Mouse (Mus musculus) testis, postnatal 10 days (tissue): ENCODE results near the gene Apoa4.
A peak's percentile ranks its signal among the peaks of the same experiment; 100 is the strongest.

Experiments
- DNase-seq: peaks from one replicate; pipeline ENCODE4 v3.0.0; 2021; ENCODE audit warnings: low spot score

Apoa4 gene

DNA sequence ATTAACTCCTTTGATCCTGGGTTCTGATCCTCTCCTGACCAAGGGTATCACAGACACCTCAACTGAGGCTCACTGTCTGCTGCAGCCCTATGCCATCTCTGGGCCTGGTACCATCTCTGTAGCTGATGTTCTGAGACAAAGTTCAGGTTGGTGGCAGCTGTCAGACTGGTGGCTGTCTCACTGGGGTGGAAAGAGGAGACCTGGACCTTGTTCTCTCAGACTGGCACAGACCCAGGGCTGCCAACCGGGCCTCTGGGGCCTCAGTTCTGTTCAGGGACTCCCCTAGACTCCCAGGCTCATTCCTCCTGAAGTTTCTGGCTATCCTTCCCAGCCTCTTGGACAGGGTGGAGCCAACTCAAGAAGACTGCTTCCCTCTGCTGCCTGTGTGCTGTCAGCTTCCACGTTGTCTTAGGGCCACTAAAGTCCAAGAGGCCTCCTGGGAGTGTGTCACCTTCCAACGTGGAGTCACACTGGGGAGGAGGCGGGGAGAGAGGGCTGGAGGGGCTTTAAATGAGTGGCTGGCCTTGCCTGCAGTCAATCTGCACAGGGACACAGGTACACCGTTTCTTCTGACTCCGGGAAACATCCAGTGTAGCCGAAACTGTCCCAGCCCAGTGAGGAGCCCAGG, at the start of gene Apoa4:
Apoa4 (plus strand) TSS at position 171 of the 628 bp plus-strand sequence.
- no peak for DNase-seq

DNA sequence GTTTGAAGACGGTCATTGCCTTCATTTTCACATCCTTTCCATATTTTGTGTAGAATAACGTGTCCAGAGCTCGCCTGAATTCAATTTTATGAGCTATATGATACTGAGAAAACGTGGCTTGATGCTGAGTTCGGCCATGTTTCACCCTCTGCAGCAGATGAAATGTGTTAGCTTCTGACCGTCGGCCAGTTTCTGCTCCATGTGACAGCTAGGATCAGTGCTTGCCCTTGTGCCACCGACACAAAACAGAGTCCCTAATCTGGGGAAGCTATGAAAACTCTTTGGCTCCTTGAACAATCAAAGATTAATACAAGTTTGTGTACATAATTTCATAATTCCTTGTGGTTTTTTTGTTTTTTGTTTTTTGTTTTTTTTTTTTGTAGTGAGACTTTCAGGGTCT, 49.3 kb upstream of the Apoa4 start:
- no peak for DNase-seq

DNA sequence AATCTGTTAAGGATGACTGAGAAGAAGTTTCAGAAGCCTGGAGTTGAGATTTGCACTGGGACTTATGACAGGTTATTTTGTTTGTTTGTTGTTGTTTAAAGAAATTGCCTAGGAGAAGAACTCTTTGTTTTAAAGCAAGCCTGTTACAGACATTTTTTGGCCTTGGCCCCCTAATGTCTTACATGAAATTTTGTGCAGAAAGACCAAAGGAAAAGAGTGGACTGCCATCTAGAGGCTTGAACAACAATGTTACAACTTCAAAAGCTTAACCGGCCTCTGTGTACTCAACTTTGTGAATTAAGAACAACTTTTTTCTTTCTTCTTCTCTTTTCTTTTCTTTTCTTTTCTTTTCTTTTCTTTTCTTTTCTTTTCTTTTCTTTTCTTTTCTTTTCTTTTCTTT, 48.9 kb upstream of the Apoa4 start:
- DNase-seq, result no peak

DNA sequence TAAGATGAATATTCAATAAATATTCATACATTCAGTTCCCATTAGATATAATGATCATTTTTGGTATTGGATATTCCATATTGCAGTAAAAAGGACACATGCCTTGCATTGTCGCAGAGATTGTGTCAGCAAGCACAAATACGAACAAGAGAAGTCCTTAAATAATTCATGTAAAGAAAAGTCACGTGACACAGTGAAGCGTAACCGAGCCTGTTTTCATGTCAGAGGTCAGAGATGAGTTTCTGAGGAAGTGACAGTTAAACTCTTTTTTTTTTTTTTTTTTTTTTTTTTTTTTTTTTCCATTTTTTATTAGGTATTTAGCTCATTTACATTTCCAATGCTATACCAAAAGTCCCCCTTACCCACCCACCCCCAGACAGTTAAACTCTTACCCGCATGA, 47.9 kb upstream of the Apoa4 start:
- DNase-seq, result no peak

DNA sequence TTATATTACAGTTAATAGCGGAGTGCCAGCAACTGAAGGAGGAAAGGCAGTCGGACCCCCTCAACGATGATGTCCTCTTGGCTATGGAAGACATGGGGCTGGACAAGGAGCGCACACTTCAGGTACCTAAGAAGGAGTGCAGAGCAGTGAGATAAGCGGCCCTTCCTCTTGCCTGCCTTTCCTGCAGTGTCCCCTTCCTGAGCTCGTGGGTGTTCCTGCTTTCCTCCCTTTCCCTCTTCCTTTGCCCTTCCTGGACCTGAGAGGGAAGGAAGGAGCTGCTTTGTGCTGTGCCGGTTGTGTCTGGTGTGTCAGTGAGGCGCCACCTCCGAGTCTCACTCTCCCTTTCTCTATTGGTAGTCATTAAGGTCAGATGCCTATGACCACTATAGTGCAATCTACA, 45.7 kb upstream of the Apoa4 start:
- DNase-seq, result no peak

DNA sequence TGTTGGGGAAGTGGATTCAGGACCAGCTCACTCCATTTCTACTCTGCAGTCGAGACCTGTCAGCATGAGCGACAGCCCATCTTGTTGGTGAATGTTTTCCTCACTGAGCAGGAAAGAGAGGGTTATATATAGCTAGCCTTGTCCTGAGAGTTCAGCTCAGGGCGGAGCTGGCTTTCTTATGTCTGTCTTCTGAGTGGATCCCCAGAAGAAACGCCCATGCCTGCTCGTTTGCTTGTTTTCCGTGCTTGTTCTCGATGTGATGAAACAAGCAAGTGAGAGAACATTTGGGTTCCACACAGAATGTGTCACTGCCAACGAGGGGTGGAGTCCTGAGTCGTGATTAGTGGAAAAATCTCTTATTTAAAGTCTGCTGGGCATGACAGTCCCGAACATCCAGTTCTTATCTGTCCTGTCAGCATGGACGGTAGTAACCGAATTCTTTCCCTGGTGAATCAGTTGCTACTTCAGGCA, 43.8 kb upstream of the Apoa4 start:
- DNase-seq, result no peak

DNA sequence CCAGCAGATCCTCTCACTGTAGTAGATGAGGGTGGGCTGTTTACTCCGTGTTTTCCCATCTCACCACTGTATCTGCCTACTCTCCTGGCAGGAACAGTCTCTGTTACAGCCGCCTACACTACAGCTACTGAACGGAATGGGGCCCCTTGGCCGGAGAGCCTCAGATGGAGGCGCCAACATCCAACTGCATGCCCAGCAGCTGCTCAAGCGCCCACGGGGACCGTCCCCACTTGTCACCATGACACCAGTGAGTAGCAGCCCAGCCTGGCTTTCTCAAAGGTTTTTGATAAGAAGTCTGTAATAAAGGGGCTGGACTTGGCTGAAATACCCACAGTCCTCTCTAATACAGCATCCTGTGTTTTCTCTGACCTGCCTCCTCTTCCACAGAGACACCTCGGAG, 42.0 kb upstream of the Apoa4 start:
- no peak for DNase-seq

DNA sequence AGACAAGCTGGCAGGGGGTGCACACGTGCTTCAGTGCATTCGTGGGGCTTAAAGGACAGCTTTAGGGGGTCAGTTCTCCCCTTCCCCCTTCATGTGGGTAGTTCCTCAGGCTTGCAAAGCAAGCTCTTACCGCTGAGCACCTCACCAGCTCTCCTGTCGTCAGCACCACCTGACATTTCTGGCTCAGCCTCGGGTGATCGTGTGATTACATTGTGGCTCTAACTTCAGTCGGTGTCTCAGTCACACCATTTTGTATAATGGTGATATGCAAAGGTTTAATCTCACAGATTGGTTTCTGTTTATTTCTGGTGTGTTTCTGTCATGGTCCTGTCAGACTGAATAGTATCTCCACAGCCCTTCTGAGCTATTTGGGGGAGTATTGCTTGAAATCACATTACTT, 41.6 kb upstream of the Apoa4 start:
- DNase-seq, result no peak

DNA sequence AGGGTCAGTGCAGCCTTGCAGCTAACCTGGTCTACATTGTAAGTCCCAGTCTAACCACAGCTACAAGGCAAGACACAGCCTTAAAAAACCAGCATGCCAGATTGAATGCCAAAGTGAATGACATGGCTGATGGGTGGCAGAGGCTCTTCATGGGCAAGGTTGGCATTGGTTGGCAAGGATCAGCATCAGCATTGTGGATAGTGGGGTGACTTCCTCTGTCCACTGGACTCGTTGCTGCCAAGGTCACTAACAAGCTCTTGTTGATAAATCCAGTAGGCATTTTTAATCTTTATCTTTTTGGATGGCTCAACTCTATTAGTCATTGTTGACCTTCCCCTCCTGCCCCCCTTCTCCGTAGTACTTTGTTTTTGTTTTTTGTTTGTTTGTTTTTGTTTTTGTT, 40.9 kb upstream of the Apoa4 start:
- DNase-seq, result no peak

DNA sequence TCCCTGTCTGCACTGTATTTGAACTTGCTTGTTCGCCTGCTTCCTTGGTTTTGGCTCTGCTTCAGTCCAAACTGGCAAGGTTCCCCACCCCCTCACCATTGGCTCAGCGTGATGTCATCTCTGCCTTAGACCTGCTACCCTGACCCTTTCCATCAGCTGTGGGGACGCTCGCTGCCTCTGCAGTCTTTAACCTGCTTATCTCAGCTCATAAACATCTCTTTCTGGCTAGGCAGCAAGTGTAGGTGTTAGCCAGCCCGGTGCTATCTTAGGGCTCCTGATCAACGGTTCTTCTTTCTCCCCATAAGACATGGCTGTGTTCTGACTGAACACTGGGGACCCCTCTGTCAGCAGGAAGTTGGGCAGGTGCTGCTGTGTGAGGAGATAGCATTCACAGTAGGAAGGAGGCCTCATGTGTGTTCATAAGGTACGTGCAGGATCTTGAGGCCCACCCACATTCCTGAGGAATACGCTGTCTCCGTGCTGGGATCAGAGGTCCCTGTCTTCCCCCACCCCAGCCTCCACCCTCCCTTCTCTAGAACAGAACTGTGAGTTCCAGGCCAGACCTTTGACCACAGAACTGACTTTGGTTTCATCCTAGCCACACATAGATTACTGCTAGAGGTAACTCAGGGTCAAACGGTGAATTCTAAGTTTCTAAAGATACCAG, 33.5 kb upstream of the Apoa4 start:
- no peak for DNase-seq

DNA sequence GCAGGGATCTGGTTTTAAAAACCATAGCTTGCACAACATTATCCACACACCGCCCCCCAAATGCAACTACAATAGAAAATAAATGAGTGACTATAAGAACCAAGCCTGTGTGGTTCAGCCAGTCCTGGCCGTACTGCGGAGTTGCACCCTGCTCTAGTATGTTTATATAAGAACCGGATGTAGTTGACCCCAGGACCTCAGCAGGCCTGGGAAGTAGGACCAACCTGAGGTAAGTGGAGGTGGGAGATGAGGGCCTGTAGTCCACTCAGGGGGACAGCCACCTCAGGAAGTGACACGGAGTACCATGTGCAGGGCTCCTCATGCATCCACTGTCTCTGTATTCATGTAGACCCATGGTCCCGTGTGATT, 33.0 kb upstream of the Apoa4 start:
- DNase-seq, result no peak

DNA sequence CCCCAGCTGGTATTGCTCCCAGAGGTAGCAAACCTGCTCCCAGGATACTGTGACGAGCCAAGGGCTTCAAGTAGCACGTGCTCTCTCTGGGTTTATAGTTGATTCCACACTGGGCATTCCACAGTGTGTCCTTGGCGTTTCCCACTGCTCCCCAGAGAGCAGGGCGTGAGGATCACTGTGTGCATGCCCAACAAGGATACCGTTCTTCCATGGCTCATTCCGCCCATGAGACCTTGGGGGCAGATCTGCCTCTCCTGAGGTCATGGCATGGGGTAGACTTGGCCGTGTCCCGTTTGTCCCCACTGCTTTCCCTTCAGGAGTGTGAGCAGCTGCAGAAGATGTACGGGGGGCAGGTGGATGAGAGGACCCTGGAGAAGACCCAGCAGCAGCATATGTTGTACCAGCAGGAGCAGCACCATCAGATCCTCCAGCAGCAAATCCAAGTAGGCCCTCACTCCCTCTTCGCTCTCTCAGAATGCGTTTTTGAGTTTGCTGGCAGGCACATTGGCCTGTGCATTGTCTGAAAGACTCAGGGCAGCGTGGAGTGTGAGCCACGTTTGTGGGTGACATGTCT, 32.0 kb upstream of the Apoa4 start:
- DNase-seq, result peak; percentile 68

DNA sequence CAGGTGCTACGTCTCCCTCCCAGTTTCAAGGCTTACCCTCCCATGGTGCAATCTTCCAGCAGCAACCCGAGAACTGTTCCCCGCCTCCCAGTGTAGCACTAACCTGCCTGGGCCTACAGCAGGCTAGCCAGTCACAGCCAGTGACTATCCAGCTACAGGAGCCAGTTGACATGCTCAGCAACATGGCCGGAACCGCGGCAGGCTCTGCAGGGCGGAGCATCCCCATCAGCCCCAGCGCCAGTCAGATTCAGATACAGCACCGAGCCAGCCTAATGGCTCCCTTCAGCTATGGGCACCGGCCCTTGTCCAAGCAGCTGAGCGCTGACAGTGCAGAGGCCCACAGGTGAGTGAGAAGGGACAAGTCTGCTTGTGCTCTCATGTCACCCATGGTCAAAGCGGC, 30.0 kb upstream of the Apoa4 start:
- DNase-seq, result no peak

DNA sequence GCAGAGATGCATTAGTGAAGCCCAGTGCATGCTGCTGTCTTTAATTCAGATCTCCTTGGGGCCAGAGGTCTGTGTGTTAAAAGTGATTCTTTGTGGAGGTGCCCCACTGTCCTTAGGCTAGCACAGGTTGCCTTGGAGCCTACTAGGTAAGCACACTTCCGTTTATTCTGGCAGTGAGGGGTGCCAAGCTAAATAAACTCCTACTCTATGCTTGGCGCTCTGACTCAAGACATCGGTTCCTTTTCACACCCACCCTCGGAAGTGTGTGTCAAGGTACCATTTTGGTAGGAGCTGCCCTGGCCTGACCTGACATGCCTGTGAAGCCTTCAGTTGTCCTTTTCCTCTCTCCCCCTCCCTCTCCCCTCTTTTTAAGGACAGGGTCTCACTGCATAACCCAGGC, 26.2 kb upstream of the Apoa4 start:
- DNase-seq, result no peak

DNA sequence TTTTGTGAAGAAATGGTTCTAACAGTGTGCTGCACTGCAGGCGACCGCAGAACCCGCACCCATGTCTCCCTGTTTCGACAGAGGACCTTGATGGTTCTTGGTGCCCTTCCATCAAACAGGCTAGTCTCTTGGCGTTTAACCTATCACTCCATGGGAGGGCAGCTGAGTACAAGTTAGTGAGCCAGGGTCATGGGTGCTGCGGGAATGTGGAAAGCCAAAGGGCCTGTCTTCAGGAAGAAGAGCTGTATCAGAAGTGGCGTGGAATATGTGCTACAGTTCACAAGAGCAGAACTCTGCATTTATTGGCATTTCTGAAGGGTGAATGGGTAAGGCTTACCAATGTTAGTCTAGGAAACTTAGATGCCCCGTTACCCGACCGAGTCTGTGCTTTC, 25.6 kb upstream of the Apoa4 start:
- no peak for DNase-seq

DNA sequence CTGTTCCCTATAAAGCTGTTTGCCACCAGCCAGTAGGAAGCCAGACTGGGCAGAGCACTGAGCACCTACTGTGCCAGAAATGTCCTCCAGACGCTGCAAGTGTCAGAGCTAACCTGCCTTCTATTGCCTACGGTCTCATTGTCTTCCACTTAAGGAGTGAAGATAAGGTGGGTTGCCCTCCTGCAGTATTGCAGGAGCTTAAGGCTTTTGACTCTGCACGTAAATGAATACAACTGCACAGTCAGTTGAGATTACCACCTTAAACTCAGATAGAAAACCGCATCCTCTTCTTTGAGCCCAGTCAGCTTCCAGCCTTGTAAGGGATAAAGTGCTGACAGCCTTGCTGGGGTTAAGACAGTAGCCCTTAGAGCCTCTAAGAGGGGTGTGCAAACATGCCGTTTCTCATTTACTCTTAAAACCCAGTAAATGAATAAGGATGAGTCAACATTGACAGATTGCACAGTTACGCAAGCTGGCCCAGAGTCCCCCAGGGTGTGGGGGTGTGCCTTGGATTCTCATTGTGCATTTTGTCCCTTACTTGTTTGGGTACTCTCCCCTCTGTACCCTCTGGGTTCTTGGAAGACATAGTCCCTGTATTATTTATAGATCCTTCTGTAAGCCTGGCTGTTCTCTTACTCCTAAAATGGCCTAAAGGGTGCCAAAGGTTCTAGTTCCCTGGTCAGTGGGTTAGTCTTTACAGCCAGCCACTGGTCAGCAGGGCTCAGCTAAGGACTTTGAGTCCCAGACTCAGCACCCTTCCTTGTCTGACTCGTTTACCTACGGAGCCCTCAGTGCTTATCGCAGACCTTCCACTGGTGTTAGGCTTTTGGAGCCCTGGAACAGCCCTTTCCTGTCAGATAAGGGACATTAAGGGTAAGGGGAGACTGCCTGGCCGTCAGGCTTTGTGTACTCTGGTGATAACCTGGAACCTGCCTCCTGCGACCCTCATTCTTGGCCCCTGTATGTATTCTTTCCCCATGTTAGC, 24.9 kb upstream of the Apoa4 start:
- no peak for DNase-seq

DNA sequence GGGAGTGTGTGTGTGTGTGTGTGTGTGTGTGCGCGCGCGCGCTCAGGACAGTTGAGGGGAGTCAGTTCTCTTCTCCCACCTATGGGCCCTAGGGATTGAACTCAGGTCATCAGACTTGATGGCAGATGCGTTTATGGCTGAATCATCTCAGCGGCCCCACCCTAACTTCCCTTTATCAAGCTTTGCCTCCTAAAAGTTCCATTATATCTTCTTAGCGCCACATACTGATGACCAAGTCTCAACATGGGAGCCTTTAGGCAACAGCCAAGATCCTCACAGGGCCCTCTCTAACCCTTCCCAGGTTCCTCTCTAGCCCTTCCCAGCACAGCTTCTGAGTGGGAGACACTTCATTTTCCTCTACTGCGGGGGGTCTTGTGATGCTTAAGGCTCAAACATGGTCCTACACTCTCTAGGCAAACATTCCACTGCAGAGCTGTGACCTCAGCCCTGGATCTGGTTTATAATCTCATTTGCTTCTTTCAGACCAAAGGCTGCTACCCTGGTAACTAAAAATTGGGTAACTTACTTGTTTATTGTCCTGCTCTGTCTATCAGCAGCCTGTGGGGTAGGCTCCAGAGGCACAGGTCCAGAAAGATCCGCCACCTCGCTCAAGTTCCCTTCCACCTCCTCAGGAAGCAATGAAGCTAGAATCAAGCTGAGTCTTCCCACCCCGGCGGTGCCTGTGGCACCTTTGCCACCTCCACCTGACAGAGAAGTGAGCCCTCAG, 23.6 kb upstream of the Apoa4 start:
- no peak for DNase-seq

DNA sequence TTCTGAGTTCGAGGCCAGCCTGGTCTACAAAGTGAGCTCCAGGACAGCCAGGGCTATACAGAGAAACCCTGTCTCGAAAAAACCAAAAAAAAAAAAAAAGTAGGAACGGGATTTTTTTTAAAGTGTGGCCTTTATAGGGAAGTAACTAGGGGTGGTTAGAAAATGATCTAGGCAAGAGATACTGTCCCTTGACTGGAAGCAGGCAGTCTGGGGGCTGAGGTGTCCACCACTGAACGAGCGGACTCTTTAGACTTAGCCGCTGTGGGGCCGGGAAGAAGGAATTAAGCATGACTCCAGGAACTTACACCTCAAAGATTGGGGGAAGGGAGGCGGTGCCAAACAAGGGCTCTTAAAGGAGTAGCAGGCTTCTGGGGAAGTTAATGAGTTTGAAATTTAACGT, 22.3 kb upstream of the Apoa4 start:
- DNase-seq, result no peak

DNA sequence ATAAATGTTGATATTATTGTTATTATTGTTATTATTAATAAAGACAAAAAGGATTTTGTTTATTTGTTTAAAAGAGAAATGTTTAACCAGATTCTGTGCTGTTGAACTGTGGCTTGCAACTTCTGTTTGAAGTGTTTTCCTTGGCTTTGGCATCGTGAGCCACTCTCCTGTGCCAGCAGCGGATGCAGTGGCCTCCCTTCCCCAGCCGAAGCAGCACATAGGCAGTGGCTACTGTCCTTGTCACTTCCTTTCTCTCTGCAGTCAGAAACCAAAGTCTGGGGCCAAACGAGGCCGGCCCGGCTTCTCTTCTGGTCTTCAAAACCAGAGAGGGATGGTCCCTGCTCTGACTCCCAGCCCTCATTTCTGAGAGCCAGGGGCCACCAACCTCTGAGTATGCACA, 17.4 kb upstream of the Apoa4 start:
- DNase-seq, result no peak

DNA sequence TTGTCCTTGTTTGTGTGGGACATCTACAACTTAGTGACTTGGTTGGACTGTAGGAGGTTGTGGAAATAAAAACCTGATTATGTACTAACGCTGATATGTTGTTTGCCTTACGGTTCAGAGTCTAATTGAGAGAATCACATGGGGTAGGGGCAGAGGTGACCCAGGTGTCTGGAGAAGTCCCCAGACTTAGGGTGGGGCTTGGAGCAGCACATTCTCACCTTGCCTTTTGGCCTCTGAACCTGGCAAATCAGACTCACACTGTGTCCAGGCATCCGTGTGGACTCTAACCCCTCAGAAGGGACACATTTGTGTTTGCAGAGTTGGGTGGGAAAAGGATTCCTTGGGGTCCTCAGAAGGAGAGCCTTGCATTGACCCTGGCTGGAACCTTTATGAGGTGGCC, 16.4 kb upstream of the Apoa4 start:
- no peak for DNase-seq

DNA sequence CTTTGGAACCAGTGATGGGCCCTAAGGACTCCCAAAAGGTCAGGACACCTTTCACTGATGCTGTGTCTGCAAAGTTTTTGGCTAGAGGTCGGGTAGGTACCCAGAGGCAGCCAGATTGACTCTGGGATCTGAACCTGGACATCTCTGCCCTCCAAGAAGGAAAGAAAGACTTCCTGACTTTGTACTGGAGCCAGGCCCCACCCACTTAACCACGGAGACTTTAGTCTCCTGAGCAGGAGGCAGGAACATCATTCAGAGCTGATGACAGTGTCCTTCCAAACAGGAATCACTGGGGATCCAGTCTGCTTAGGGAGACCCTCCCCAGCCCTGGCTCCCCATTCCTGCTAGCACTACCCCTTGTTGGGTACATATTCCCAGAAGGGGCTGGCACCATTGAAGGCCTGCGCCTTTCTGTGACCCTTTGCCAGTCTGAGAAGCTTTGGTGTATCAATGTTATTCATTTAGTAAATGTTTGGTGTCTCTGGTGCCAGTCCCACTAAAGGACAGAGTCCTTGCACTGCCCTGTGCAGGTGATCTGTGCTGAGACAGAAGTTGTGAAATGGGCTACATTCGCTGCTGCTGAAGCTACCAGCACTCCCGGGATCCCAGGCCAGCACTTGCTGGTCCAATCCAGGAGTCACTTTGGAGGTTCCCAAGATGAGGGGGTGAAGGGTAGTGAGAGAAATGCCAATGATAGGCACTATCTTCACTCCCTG, 15.4 kb upstream of the Apoa4 start:
- DNase-seq, result no peak
